Mouse (Mus musculus): ENCODE data around the gene Slc10a3. TPM values are rescaled to one million over a fixed set of nuclear protein-coding genes. Genes with fewer than 3 reads are reported as not detected.

The Slc10a3 gene
- total RNA-seq, 2 experiments from 2014 or later: 2.0 to 2.4 TPM

Other genes starting within 250 kb of the Slc10a3 start
- gene Opn1mw, start 245.9 kb downstream of the Slc10a3 start, total RNA-seq (2021): not detected
- gene Mecp2, start 238.0 kb downstream of the Slc10a3 start, total RNA-seq (2021): 10 to 100 TPM; 77.1 to 78.0 TPM
- gene Tex28, start 205.5 kb downstream of the Slc10a3 start, total RNA-seq (2021): not detected
- gene Tktl1, start 196.1 kb downstream of the Slc10a3 start, total RNA-seq (2021): not detected
- gene Flna, start 123.5 kb downstream of the Slc10a3 start, total RNA-seq (2021): 100 to 1,000 TPM; 199 to 211 TPM
- gene Emd, start 118.7 kb downstream of the Slc10a3 start, total RNA-seq (2021): 10 to 100 TPM; 43.9 to 44.4 TPM
- 100 to 1,000 TPM; 150 to 215 TPM for gene Rpl10, start 102.5 kb downstream of the Slc10a3 start, total RNA-seq (2021)
- 10 to 100 TPM; 56.1 to 56.3 TPM for gene Taz, start 91.4 kb downstream of the Slc10a3 start, total RNA-seq (2021)
- gene Dnase1l1, start 91.0 kb downstream of the Slc10a3 start, total RNA-seq (2021): 1 to 10 TPM; 2.7 to 3.2 TPM
- 100 to 1,000 TPM; 324 to 341 TPM for gene Atp6ap1, start 76.3 kb downstream of the Slc10a3 start, total RNA-seq (2021)
- 100 to 1,000 TPM; 705 to 729 TPM for gene Gdi1, start 68.4 kb downstream of the Slc10a3 start, total RNA-seq (2021)
- gene Fam50a, start 60.3 kb downstream of the Slc10a3 start, total RNA-seq (2021): 10 to 100 TPM; 37.6 to 44.6 TPM
- gene Plxna3, start 44.3 kb downstream of the Slc10a3 start, total RNA-seq (2021): 10 to 100 TPM; 65.7 to 74.2 TPM
- 10 to 100 TPM; 31.9 to 35.9 TPM for gene Lage3, start 19.7 kb downstream of the Slc10a3 start, total RNA-seq (2021)
- gene Ubl4a, start 131 bp downstream of the Slc10a3 start, total RNA-seq (2021): 10 to 100 TPM; 58.7 to 59.2 TPM
- 10 to 100 TPM; 16.4 to 24.1 TPM for gene Fam3a, start 19.9 kb upstream of the Slc10a3 start, total RNA-seq (2021)
- gene Ikbkg, start 19.9 kb upstream of the Slc10a3 start, total RNA-seq (2021): 10 to 100 TPM; 42.9 to 45.7 TPM
- 10 to 100 TPM; 29.8 to 33.3 TPM for gene G6pdx, start 55.8 kb upstream of the Slc10a3 start, total RNA-seq (2021)
- gene Gm6880, start 108.0 kb upstream of the Slc10a3 start, total RNA-seq (2021): not detected
- gene Olfr1326-ps1, start 201.5 kb upstream of the Slc10a3 start, total RNA-seq (2021): not detected
- not detected for gene Olfr1325, start 219.3 kb upstream of the Slc10a3 start, total RNA-seq (2021)

Measured in left cerebral cortex, postnatal 10 days (tissue).